Mouse (Mus musculus): ENCODE results near the gene Aplp2.

DNA sequence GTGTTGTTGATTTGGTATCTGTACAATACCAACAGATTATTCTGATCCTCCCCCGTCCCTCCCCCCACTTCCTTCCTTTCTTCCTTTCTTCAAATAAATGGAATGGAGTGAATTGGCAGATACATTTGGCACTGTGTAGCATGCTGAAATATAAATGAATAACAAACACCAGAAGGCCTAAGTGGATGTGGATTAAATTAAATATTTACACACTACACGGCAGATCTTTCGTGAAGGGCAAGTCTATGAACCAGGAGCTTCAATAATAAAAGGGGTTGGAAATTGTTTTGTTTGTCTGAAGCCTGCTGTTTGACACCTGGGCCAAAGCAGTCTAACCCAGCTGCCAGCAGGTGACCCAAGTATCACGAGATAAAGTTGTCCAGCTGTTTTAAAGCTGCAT, 23.4 kb upstream of the Aplp2 start:
- TF ChIP-seq CTCF (IDR thresholded peaks at IDR 0.05; ENCODE audit: extremely low read depth, insufficient read length, insufficient replicate concordance, low read depth, low read length) (no peak), POLR2A (IDR thresholded peaks at IDR 0.05; ENCODE audit: low read depth, low read length) (no peak)

Measured in small intestine, adult 2 months (tissue).